In genomic region chr2:155133011-155133976, GRCm38 (mm10) we compare ENCODE assay signal across 8 mouse cellular contexts. TPM values are rescaled to one million over a fixed set of nuclear protein-coding genes. Genes with fewer than 3 reads are reported as not detected.
DNase-seq lines count a peak whose midpoint lies in the region; ATAC-seq lines count a peak whose summit lies in the region.

TSS of gene Itch (plus strand) at chr2:155133509.

- 2% methylated on average over 61 of the region's 65 CpGs for WGBS in heart, embryonic 10.5 days
- WGBS in kidney, embryonic 15.5 days = 3% methylated on average over 50 of the region's 65 CpGs

- DNase-seq in B cell, adult 2 months = peak; percentile 89 to 90
- peak; percentile 98 for DNase-seq in brain, adult 2 months (ENCODE audit: low read depth, low spot score)
- DNase-seq in heart, embryonic 10.5 days (ENCODE audit: low spot score) = peak; percentile 97
- peak; percentile 95 for DNase-seq in liver
- peak; percentile 92 to 97 for DNase-seq in spleen, postnatal 4 days (ENCODE audit: low spot score in 2 of 2)

- peaks cover 7% of the 10 kb centered on the region for H3K36me3 ChIP-seq in heart, embryonic 10.5 days
- peaks cover 7% of the 10 kb centered on the region for H3K36me3 ChIP-seq in kidney, embryonic 15.5 days

- peak within 1 kb of the TSS; percentile 97 for H3K9ac ChIP-seq in kidney, embryonic 15.5 days

- no peaks in the 10 kb centered on the region for H3K27me3 ChIP-seq in heart, embryonic 10.5 days (ENCODE audit: insufficient read depth, poor library complexity, severe bottlenecking)
- no peaks in the 10 kb centered on the region for H3K27me3 ChIP-seq in kidney, embryonic 15.5 days

- peak within 1 kb of the TSS; percentile 65 for H3K4me2 ChIP-seq in kidney, embryonic 15.5 days

- H3K4me1 ChIP-seq in heart, embryonic 10.5 days = peaks cover 24% of the 10 kb centered on the region
- H3K4me1 ChIP-seq in kidney, embryonic 15.5 days = peaks cover 21% of the 10 kb centered on the region

- H3K9me3 ChIP-seq in heart, embryonic 10.5 days = no peaks in the 10 kb centered on the region
- no peaks in the 10 kb centered on the region for H3K9me3 ChIP-seq in kidney, embryonic 15.5 days (replicated peaks)

- H3K27ac ChIP-seq in heart, embryonic 10.5 days = peak within 1 kb of the TSS; percentile 99
- peak within 1 kb of the TSS; percentile 92 for H3K27ac ChIP-seq in kidney, embryonic 15.5 days

- H3K4me3 ChIP-seq in heart, embryonic 10.5 days = peak within 1 kb of the TSS; percentile 98
- H3K4me3 ChIP-seq in kidney, embryonic 15.5 days (replicated peaks) = peak within 1 kb of the TSS; percentile 95

- ATAC-seq in erythroblast, adult 5-6 weeks (replicated peaks; ENCODE audit: low FRiP score, poor library complexity, severe bottlenecking) = peak; percentile 99
- peak; percentile 98 for ATAC-seq in kidney, embryonic 15.5 days (replicated peaks; ENCODE audit: low FRiP score)
- ATAC-seq in monocyte, adult 5-6 weeks (replicated peaks; ENCODE audit: insufficient number of reproducible peaks, low FRiP score, low TSS enrichment, poor library complexity, severe bottlenecking) = peak; percentile 93

RNA-seq across cellular contexts. Expression of gene Itch, which starts in this region (rescaled TPM):
- total RNA-seq in erythroblast, adult 5-6 weeks (2015; ENCODE audit: low replicate concordance) = 15.9 and 25.3 TPM in 2 replicates
- total RNA-seq in erythroblast, adult 5-6 weeks (2017; ENCODE audit: low replicate concordance) = 25.4 and 33.2 TPM in 2 replicates
- polyA plus RNA-seq in heart, embryonic 10.5 days (2016; fragmentation: Nextera tagmentation; extraction: Ambion mirVana) = 43.9 and 45.1 TPM in 2 replicates
- polyA plus RNA-seq in kidney, embryonic 15.5 days (2015; fragmentation: Nextera tagmentation; extraction: Ambion mirVana) = 60.9 and 63.1 TPM in 2 replicates
- total RNA-seq in monocyte, adult 5-6 weeks (2017) = 177 to 184 TPM (median 180 TPM) in 3 replicates

Comparison
In these comparisons a context has a peak if more than half of its experiments do, and no peak if none do; other contexts are left out.
1. Peak in every context shown above with its lines: DNase-seq, ATAC-seq, H3K4me3 ChIP-seq and H3K27ac ChIP-seq.